Mouse (Mus musculus): ENCODE measurements at regions not wholly inside any gene's neighbourhood (a gene's known extent, or its start where the extent isn't known, plus 50 kb on each side); places are given as distances from the start of the nearest gene placed in this dataset.
A peak's percentile ranks its signal among the peaks of the same experiment; 100 is the strongest.

GRCm38 (mm10) chr17:64499281-64499997, 101.1 kb upstream of the Man2a1 start:
- DNase-seq: peak; percentile 68 to 76

GRCm38 (mm10) chr17:64502376-64502775, 98.2 kb upstream of the Man2a1 start:
- no peak for DNase-seq

- DNase-seq: no peak
Measured at GRCm38 (mm10) chr17:64505956-64506355, 94.6 kb upstream of the Man2a1 start.

DNA sequence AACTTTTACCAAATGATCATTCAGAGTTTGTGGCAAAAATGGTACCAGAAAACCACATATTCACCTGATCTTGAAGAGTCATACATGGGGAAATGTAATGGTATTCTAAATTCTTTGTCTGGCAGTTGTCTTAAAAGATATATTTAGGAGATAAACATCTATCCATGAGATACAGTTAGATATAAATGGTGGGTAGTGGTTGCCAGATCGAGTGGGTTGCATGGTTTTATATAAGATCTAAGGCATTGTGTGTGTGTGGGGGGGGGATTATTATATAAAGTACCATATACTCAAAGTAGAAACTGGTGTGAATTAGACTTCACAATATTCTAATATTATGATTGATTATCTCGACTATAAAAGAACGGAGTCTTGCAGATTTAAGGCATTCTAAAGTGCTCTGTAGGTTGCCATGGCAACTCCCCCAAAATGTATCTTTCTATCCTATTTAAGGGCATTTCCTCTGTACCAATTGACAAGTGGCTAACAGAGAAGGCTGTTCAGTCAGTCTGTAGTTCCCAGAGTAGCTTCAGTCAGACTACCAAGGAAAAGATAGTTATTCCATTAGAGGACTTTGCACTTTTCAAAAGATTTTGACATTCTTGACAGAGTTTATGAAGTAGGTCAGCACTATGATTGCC, 89.3 kb upstream of the Man2a1 start:
- no peak for DNase-seq

GRCm38 (mm10) chr17:64522213-64522612, 78.3 kb upstream of the Man2a1 start:
- DNase-seq: no peak

DNA sequence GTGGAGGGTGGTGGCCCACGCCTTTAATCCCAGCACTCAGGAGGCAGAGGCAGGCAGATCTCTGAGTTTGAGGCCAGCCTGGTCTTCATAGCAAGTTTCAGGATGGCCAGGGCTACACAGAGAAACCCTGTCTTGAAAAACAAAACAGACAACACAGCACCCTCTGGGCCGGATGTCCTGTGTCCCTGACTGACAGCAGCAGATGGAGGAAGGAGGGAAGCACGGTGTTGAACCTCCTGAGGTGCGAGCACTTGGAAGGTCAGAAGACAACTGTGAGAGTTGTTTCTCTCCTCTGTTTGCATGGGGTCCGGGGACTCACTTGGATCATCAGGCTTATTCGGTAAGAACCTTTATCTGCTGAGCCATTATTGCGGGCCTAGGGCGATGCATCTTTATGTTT, 76.6 kb upstream of the Man2a1 start:
- no peak for DNase-seq

DNA sequence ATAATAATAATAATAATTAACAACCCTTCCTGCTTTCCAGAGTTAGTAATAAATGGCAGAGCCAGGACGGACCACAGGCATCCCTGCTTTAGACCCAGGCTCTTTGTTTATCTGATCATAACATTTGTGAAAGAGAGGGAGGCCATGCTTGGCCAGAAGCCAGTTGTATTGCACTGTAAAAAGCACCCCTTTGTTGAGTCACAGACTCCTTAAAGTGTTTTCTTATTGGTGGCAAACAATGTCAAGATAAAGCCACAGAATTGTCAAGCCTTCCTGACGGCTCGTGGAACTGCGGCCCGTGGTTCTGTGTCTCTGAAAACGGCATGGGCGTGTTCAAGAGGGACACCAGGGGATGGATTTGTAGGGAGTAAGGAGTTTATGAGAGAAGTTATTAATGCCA, 72.7 kb upstream of the Man2a1 start:
- no peak for DNase-seq

- DNase-seq: no peak
Measured at GRCm38 (mm10) chr17:64528476-64528875, 72.1 kb upstream of the Man2a1 start.

- no peak for DNase-seq
Measured at GRCm38 (mm10) chr17:64529296-64529994, 71.1 kb upstream of the Man2a1 start.

- DNase-seq: no peak
Measured at GRCm38 (mm10) chr17:64531150-64531549, 69.4 kb upstream of the Man2a1 start.

- DNase-seq: no peak
Measured at GRCm38 (mm10) chr17:64534323-64534722, 66.2 kb upstream of the Man2a1 start.

- DNase-seq: peak; percentile 40 to 50
Measured at GRCm38 (mm10) chr17:64538520-64538953, 62.0 kb upstream of the Man2a1 start.

DNA sequence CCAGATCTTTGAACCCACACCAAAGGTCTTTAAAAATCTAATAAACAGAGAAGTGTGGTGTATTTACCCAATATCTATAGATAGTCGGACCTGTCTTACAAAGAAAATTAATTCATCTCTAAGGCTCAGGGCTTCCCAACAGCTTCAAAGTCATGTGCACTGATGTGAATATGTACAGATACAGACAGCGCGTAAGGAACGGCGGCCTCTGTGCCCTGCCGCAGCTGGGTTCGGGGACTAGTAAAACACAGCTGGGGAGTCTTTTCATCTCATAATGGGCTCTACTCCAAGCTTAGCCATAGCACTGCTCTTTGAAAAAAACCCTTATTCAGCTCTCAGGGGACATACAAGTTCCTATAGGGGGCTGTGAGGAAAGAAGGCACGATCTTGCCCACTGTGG, 60.1 kb upstream of the Man2a1 start:
- DNase-seq: no peak

DNA sequence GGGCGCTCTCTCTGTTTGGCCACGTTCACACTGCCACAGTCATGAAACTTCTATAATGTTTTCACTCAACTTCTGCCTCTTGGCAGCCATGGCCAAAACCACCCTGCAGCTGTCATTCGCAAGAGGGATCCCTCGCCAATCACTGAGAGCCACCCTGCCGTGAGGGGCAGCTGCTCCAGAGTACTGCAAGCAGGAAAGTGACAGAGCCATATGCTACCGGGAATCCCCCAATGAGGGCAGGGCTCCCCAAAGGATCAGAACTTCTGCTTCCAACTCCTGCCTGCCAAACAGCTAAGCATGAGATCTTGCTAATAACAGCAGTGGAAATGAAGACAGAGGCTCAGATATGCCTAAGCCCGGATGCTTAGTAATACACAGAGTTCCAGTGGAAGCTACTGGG, 52.0 kb upstream of the Man2a1 start:
- DNase-seq: no peak

- no peak for DNase-seq
Measured at GRCm38 (mm10) chr17:64550034-64550433, 50.5 kb upstream of the Man2a1 start.
